Mouse (Mus musculus) testis, adult 2 months (tissue): ENCODE measurements around the gene Ivd. TPM values are rescaled to one million over a fixed set of nuclear protein-coding genes. Genes with fewer than 3 reads are reported as not detected.

Experiments used
- H3K27ac ChIP-seq: fragments of 200-500 bp; 2 replicates; pipeline ENCODE4 v1.5.1; 2012; ENCODE audit warnings: low read depth, low read length; ENCODE audit not compliant: control insufficient read depth, insufficient read depth
- H3K27me3 ChIP-seq: fragments of 200-500 bp; 2 replicates; pipeline ENCODE4 v1.6.1; 2012; ENCODE audit warnings: mild to moderate bottlenecking, low read length, moderate library complexity; ENCODE audit not compliant: control insufficient read depth, insufficient read depth
- H3K36me3 ChIP-seq: fragments of 200-500 bp; 2 replicates; pipeline ENCODE4 v1.6.1; 2012; ENCODE audit warnings: mild to moderate bottlenecking, low read length; ENCODE audit not compliant: control insufficient read depth, insufficient read depth
- H3K4me1 ChIP-seq: fragments of 200-500 bp; 2 replicates; pipeline ENCODE4 v1.6.1; 2012; ENCODE audit warnings: low read length; ENCODE audit not compliant: control insufficient read depth, insufficient read depth
- H3K4me3 ChIP-seq: fragments of 200-500 bp; 2 replicates; pipeline ENCODE4 v1.5.1; 2012; ENCODE audit warnings: low read depth, mild to moderate bottlenecking, low read length, moderate library complexity, mixed read lengths; ENCODE audit not compliant: control insufficient read depth
- CTCF ChIP-seq: fragments of 200-500 bp; IDR thresholded peaks from 2 replicates; pipeline ENCODE4 v1.5.1; 2012; ENCODE audit warnings: low read depth, mild to moderate bottlenecking, inconsistent platforms, low read length, moderate library complexity; ENCODE audit not compliant: control insufficient read depth, insufficient read depth, insufficient replicate concordance
- POLR2A ChIP-seq: fragments of 200-500 bp; IDR thresholded peaks from 2 replicates; pipeline ENCODE4 v1.6.1; 2012; ENCODE audit warnings: low read depth, mild to moderate bottlenecking, inconsistent platforms, low read length, moderate library complexity; ENCODE audit not compliant: control insufficient read depth
- polyA plus RNA-seq: library from polyadenylated mRNA; depleted of rRNA; stranded (reverse); fragments of >200 nt; gene quantifications from 2 replicates; pipeline ENCODE4 v1.2.3, GENCODE M21; 2012

Ivd gene
- polyA plus RNA-seq, 1 experiment, result 41.3 TPM

DNA sequence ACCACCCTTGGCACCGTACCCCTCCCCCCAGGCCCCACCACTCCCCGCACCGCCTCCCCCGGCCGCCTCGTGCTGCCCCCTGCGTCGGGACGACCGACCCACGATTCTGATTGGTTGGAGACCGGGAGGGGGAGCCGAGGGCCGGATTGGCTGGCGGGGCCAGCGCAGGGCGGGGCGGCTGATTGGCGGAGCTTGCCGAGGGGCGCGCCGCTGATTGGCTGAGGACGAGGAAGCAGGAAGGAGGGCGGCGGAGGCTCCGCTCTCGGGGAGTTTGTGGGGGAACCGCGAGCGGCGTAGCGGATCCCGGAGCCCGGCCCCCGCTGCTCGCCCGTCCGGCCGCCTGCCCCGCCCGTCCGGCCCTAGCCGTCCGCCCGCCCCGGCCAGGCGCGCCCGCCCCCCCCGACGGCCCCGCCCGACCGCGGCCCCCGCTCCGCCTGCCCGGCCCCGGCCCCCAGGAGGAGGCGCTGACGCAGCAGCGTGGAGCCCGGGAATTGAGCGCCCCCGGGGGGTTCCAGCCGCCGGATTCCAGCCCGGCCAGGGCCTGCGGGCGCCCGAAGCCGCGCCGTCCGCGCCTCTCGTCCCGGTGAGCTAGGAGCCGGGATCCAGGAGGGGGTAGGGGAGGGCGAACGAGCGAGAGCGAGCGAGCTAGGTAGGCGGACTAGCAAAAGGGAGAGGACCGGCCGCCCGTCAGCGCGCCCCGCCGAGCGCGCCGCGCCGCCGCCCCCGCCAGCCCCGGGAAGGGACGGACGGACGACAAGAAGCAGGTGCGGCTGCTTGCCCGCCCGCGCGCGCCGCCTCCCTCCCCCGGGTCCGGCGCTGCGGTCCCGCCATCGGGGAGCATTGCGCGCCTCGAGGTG is 39.6 kb downstream of the Ivd start:
- Histone ChIP-seq H3K4me3 (peak overlapping the region; percentile 93), H3K4me1 (peaks cover 35% of the 10 kb centered on the region), H3K27me3 (no peaks in the 10 kb centered on the region), H3K27ac (peak overlapping the region; percentile 88), H3K36me3 (no peaks in the 10 kb centered on the region)
- TF ChIP-seq POLR2A (peak; percentile 50; the same call in 1 of the 2 replicates), CTCF (no peak)

DNA sequence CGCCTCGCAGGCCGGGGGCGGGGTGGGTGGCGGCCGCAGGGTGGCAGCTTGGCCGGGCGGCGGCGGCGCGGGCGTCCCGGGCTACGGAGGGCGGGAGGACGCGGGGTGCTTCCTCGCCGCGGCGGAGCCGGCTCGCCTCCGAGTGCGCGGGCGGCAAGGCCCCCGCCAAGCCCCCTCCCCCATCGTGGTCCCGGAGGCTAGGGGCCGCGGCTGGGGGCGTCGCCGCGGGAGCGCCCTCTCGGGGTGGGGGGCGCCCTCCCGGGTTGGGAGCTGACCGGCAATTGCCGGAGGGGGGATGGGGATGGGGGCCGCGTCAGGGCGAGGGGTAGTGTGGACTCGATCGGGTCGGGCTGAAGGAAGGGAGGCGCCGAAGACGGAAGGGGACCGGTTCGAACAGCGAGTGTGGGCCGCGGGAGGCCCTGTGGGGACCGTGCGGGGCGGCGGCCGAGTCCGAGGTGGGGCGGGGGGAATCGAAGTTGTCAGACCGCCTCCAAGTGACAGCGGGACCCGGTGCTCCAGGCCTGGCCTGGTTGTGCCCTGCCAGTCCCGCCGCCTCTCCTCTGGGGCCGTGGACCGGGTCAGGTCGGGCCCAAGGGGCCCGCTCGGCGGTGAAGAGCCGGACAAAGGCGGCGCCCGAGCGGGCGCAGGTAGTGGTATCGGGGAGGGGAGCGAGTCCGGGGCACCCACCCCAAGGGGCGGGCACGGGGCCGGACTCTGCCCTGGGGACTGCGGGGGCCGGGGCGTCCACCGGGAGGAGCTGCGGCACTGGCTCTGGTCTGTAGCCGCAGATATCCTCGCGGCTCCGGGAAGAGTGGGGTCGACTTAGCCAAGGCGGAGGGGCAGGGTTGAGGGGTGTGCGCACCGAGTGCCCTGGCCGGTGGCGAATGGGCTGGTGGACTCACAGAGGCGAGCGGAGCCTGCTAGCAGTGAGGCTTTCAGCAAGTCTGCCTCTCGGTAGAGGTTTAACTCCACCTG is 40.6 kb downstream of the Ivd start:
- H3K4me1 ChIP-seq, result peaks cover 26% of the 10 kb centered on the region
- H3K36me3 ChIP-seq, result no peaks in the 10 kb centered on the region
- H3K27ac ChIP-seq, result no peak overlapping the region
- peak overlapping the region; percentile 93 for H3K4me3 ChIP-seq
- 0 out of 2 replicates have a peak, but pooled peaks have one; percentile 6 for TF ChIP-seq POLR2A
- no peak for TF ChIP-seq CTCF
- H3K27me3 ChIP-seq, result no peaks in the 10 kb centered on the region

DNA sequence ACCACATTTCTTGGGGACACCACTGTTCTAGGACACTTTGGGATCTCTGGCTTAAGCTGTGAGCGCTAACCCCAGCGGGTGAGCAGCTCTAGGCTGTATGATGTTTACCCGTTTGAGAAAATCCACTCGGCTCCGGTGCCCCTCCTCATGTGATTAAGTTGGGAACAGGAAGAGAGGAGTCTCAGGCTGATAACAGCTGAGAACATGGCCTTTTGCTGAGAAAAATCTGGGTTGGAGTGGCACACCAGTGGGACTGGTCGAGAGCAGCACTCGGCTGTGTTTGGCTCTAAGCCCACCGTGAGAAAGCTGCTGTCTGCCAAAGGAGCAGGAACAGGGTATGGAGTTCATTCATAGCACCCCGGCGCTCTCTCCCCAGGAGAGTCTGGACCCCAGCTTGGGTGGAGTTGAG is 41.6 kb downstream of the Ivd start:
- Histone ChIP-seq H3K4me3 (no peak overlapping the region), H3K27me3 (no peaks in the 10 kb centered on the region), H3K36me3 (no peaks in the 10 kb centered on the region), H3K27ac (no peak overlapping the region), H3K4me1 (peaks cover 18% of the 10 kb centered on the region)
- TF ChIP-seq CTCF, result no peak
- TF ChIP-seq POLR2A, result no peak

DNA sequence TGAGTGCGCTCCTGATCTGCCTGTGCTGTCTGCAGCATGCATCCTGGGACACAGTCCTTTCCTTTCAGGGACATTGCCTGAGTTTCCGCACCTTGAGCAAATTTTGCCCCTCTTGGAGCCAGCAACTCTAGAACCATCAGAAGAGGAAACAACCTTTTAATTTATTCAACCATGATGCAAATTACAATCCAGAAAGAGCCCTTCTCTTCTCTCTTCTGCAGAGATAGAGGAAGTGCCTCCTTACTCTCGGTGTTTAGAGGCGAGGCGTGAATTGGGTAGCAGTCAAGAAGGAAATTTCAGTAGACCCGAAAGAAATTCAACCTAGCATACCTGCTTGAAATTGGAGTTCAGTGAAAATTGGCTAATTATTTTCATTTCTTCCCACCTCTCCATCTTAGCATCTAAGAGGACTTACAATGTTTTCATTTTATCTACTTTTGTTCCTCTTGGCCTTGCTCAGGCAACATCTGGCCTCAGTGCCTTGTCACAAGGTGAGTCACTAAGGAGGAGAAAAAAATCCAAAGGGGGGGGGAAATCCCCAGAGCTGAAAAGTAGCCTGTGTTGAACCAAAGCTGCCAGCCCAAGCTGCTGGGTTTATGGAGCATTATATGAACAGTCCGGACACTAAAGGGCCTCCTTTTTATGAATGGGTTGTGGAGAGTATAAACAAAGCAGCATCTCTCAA is 43.8 kb downstream of the Ivd start:
- no peak overlapping the region for H3K4me3 ChIP-seq
- no peaks in the 10 kb centered on the region for H3K27me3 ChIP-seq
- peaks cover 11% of the 10 kb centered on the region; the same call in 1 of the 2 replicates for H3K4me1 ChIP-seq
- TF ChIP-seq POLR2A (no peak), CTCF (no peak)
- H3K36me3 ChIP-seq, result no peaks in the 10 kb centered on the region
- no peak overlapping the region for H3K27ac ChIP-seq

DNA sequence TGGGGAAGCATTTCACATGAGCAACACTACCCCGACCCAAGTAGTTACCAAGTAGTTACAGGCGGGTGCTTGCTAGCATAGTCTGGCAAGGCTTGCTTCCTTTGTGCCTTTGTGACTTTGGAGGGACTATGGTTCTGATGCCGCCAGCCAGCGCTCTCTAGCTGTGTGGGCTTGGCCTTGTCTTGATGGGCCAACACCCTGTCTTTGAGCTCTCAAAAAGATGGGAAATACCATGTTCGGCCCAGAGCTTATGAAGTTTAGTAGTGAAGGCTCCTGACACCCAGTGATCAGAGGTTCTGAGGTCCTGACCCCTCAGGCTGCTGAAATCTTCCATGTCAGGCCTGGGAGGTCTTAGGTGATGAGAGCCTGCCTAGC is 44.4 kb downstream of the Ivd start:
- TF ChIP-seq CTCF, result no peak
- TF ChIP-seq POLR2A, result no peak
- no peak overlapping the region for H3K4me3 ChIP-seq
- H3K27me3 ChIP-seq, result no peaks in the 10 kb centered on the region
- H3K4me1 ChIP-seq, result peaks cover 8% of the 10 kb centered on the region; the same call in 1 of the 2 replicates
- no peaks in the 10 kb centered on the region for H3K36me3 ChIP-seq
- H3K27ac ChIP-seq, result no peak overlapping the region; the same call in 1 of the 2 replicates

DNA sequence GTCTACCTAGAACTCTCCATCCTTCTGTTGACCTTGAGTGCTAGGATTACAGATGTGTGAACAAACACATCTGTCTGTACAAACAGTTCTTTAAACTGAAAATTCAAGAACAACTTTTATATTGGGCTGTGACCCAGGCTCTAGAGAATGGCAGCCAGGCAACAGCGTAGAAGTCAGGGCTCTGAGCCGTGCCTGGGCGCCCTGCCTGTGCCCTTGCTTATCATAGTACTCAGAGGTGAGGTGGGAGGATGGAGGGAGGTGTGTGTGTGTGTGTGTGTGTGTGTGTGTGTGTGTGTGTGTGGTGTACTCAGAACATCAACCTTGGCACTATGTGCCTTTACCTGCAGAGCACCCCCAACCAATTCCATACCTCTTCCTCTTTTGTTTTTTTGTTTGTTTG is 46.0 kb downstream of the Ivd start:
- H3K4me3 ChIP-seq, result no peak overlapping the region
- no peaks in the 10 kb centered on the region for H3K27me3 ChIP-seq
- H3K36me3 ChIP-seq, result no peaks in the 10 kb centered on the region
- TF ChIP-seq CTCF, result no peak
- TF ChIP-seq POLR2A, result no peak
- H3K27ac ChIP-seq, result no peak overlapping the region
- H3K4me1 ChIP-seq, result peaks cover 5% of the 10 kb centered on the region; the same call in 1 of the 2 replicates

DNA sequence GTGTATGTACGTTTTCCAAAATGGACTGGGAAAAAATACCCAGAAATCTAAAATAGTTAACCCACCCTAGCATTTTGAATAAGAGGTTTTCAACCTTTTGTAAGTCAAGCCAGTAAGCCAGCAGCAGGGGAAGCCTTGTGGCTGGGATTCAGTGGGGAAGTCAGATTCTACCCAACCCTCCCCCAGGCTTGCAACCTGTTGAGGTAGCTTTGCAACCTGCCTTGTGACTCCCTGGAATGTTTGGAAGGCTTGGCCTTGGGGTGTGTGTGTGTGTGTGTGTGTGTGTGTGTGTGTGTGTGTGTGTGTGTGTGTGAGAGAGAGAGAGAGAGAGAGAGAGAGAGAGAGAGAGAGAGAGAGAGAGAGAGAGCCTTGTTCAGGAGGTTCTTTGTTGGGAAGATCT is 47.4 kb downstream of the Ivd start:
- no peaks in the 10 kb centered on the region for H3K4me1 ChIP-seq
- TF ChIP-seq POLR2A, result no peak
- no peak for TF ChIP-seq CTCF
- H3K4me3 ChIP-seq, result no peak overlapping the region
- no peaks in the 10 kb centered on the region for H3K27me3 ChIP-seq
- no peaks in the 10 kb centered on the region for H3K36me3 ChIP-seq
- no peak overlapping the region for H3K27ac ChIP-seq
